Mouse (Mus musculus) lung, postnatal 14 days (tissue): ENCODE measurements around the gene Xpnpep2.

ENCODE experiments used
- DNase-seq: peaks from one replicate; pipeline ENCODE4 v3.0.0; 2021

Xpnpep2 gene

DNA sequence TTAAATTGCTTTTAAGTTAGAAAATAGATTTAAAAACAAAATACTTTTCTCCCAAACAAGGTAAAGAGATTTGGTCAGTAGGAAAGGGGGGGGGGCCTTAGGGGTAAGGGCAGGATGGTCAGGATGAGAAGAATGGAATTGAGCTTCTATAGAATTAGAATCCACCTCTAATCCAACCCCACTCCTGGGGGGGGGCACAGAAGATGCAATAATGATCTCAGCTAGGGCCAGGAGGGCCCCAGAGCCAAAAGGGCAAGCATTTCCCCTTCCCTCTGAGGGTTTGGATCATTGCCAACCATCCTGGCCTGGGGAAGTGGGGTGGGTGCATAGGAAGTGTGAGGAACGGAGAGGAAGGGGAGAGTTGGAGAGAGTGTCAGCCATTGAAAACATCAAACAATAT, 61.8 kb downstream of the Xpnpep2 start:
- DNase-seq = no peak

DNA sequence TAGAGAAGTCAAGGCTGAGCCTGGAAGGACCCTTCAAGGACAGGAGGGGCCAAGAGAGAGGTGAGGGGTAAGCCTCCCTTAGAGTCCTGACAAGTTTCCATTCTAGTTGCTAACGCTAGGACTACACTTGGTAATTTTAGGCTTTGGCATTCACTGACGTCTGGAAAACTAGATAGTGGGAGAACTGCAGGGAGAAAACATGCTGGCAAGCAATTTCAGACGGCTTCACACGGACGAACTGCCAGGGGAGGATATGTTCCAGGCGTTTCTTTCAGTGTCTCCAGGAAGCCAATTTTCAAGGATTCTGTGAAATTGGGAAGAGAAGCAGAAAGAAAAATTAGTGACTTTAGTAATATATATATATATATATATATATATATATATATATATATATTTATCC, 73.3 kb downstream of the Xpnpep2 start:
- DNase-seq = no peak

DNA sequence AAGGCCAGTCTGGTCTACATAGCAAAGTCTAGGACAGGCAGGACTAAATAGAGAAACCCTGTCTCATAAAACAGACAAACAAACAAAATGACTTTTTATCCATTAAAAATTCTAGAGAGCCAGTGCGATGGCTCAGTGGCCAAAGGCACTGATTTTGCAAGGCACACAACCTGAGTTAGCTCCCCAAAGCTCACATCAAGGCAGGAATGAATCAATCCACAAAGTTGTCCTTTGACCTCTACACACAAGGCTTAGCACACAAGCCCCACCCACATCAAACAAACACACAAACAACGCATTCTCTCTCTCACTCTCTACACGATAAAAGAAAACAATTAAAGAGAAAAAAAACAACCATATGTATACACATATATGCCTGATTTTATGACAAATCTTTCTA, 76.2 kb downstream of the Xpnpep2 start:
- no peak for DNase-seq
